Mouse (Mus musculus) lung, embryonic 14.5 days (tissue): ENCODE measurements around the gene Chd9. TPM values are rescaled to one million over a fixed set of nuclear protein-coding genes. Genes with fewer than 3 reads are reported as not detected.
"Not testable (repeated sequence)": the region's sequence is repeated elsewhere in the genome, so short reads cannot be mapped to it uniquely, and the experiment has no call there.

Experiments
- ATAC-seq: fragments of 200-750 bp; cut with Nextera tagmentation; 2 replicates; pipeline ENCODE4 v1.8.0; 2017; ENCODE audit warnings: mild to moderate bottlenecking, moderate TSS enrichment, moderate library complexity; ENCODE audit not compliant: insufficient read depth
- DNase-seq: peaks from one replicate; pipeline ENCODE4 v3.0.0-alpha.2; 2015
- H3K27ac ChIP-seq: fragments of 300-500 bp; sonication (generic); 2 replicates; pipeline ENCODE4 v1.5.1; 2014; ENCODE audit warnings: low read depth, mild to moderate bottlenecking, moderate library complexity
- H3K27me3 ChIP-seq: fragments of 300-500 bp; sonication (generic); 2 replicates; pipeline ENCODE4 v1.6.1; 2014; ENCODE audit warnings: low read length, control low read depth; ENCODE audit not compliant: insufficient read depth
- H3K36me3 ChIP-seq: fragments of 300-500 bp; sonication (generic); 2 replicates; pipeline ENCODE4 v1.6.1; 2014; ENCODE audit warnings: control low read depth; ENCODE audit not compliant: insufficient read depth
- H3K4me1 ChIP-seq: fragments of 300-500 bp; sonication (generic); 2 replicates; pipeline ENCODE4 v1.6.1; 2014; ENCODE audit warnings: antibody characterized with exemption, control low read depth; ENCODE audit not compliant: insufficient read depth
- H3K4me2 ChIP-seq: fragments of 300-500 bp; sonication (generic); 2 replicates; pipeline ENCODE4 v1.6.1; 2014; ENCODE audit warnings: mild to moderate bottlenecking
- H3K4me3 ChIP-seq: fragments of 300-500 bp; sonication (generic); 2 replicates; pipeline ENCODE4 v1.5.1; 2014; ENCODE audit warnings: low read depth, low read length
- H3K9ac ChIP-seq: fragments of 300-500 bp; sonication (generic); 2 replicates; pipeline ENCODE4 v1.6.1; 2014
- H3K9me3 ChIP-seq: fragments of 300-500 bp; sonication (generic); 2 replicates; pipeline ENCODE4 v1.6.1; 2016; ENCODE audit warnings: low read depth, low read length, control low read depth
- CTCF ChIP-seq: IDR thresholded peaks from 2 replicates; pipeline ENCODE4 v1.5.1; 2016; ENCODE audit warnings: antibody characterized with exemption, low read depth
- WGBS: fragments of 180-500 bp; shearing (Covaris S2); extraction: QIAGEN DNeasy Blood & Tissue Kit; methylation state at CpG from one replicate; pipeline ENCODE4 v1.1.7; 2014; 5-methylcytosine and 5-hydroxymethylcytosine counted together
- polyA plus RNA-seq: library from polyadenylated mRNA; unstranded; fragments of >200 nt; fragmentation: Nextera tagmentation; extraction: Ambion mirVana; gene quantifications from 2 replicates; pipeline ENCODE4 v1.2.1, GENCODE M21; 2014

Gene Chd9
- polyA plus RNA-seq, 1 experiment from 2014 or later, result 72.5 TPM

DNA sequence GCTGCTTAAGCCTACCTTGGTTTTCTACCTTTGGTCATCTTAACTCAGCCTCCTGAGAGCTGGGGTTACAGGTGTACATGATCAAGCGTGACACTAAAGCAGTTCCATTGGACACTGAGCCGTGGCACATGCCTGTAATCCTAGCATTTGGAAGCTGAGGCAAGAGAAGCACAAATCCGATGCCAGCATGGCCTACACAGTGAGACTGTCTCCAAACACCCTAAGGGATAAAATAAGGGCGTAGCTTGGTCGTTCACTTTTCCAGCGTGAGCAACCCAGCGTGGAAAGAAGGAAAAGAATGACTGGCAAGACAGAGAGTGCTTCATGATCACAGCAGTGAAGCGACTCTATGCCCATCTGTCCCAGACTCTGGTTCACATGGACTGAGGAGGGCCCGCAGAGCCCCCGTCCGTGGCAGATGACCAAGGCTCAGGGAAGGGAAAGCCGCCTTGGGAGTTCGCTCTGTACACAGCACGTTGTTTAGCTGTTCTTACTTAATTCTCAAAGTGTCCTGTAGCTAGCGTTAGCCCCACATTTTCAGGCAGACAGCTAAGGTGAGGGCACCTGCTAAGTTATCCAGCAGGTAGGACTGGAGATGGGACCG, 54.0 kb downstream of the Chd9 start:
- no peak overlapping the region for H3K4me3 ChIP-seq
- H3K4me2 ChIP-seq, result no peak overlapping the region
- no peak overlapping the region for H3K27ac ChIP-seq
- H3K27me3 ChIP-seq, result no peaks in the 10 kb centered on the region
- no peaks in the 10 kb centered on the region for H3K36me3 ChIP-seq
- ATAC-seq (no peak), DNase-seq (no peak)
- WGBS, result 83% methylated on average over 16 of the region's 16 CpGs
- TF ChIP-seq CTCF, result no peak
- H3K4me1 ChIP-seq, result 0 out of 2 replicates have a peak, but pooled peaks cover 3% of the 10 kb centered on the region
- no peak overlapping the region for H3K9ac ChIP-seq
- no peaks in the 10 kb centered on the region for H3K9me3 ChIP-seq

DNA sequence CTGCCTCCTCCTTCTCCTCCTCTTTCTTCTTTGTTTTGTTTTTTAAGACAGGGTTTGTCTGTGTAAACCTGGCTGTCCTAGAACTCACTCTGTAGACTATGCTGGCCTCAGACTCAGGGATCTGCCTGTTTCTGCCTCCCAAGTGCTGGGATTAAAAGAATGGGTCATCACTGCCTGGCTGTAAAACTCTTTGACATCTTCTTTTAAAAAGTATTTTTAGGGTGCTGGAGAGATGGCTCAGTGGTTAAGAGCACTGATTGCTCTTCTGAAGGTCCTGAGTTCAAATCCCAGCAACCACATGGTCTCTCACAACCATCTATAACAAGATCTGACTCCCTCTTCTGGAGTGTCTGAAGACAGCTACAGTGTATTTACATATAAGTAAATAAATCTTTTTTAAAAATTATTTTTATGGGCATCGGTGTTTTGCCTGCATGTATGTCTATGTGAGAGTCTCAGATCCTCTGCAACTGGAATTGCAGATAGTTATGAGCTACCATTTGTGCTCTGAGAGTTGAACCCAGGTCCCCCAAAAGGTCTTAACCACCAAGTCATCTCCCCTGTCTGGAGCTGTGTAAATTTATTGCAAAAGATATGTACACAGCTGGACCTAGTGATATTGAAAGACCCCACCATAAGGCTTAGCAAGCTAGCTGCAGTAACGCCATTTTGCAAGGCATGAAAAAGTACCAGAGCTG, 57.7 kb downstream of the Chd9 start:
- DNase-seq (no peak), ATAC-seq (no peak)
- H3K36me3 ChIP-seq, result no peaks in the 10 kb centered on the region
- H3K4me2 ChIP-seq, result 0 out of 2 replicates have a peak overlapping the region, but pooled peaks have one; percentile 1
- 53% methylated on average over 2 of the region's 2 CpGs for WGBS
- H3K9me3 ChIP-seq, result no peaks in the 10 kb centered on the region
- no peaks in the 10 kb centered on the region for H3K27me3 ChIP-seq
- TF ChIP-seq CTCF, result no peak
- H3K9ac ChIP-seq, result no peak overlapping the region
- H3K27ac ChIP-seq, result no peak overlapping the region
- no peaks in the 10 kb centered on the region for H3K4me1 ChIP-seq
- H3K4me3 ChIP-seq, result no peak overlapping the region

DNA sequence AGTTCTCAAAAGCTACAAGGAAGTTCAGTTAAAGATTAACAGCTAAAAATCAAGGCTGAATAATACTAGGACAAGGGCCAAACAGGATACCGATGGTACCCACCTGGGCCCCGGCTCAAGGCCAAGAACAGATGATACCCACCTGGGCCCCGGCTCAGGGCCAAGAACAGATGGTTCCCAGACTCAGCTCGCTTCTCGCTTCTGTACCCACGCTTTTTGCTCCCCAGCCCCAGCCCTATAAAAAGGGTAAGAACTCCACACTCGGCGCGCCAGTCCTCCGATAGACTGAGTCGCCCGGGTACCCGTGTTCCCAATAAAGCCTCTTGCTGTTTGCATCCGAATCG, 58.2 kb downstream of the Chd9 start:
- not testable (repeated sequence) for H3K4me3 ChIP-seq, H3K27me3 ChIP-seq, H3K36me3 ChIP-seq, H3K4me1 ChIP-seq, H3K9ac ChIP-seq, H3K27ac ChIP-seq, H3K9me3 ChIP-seq, DNase-seq, ATAC-seq, H3K4me2 ChIP-seq
- WGBS, result no CpG with 5 or more reads among the region's 15 CpGs

DNA sequence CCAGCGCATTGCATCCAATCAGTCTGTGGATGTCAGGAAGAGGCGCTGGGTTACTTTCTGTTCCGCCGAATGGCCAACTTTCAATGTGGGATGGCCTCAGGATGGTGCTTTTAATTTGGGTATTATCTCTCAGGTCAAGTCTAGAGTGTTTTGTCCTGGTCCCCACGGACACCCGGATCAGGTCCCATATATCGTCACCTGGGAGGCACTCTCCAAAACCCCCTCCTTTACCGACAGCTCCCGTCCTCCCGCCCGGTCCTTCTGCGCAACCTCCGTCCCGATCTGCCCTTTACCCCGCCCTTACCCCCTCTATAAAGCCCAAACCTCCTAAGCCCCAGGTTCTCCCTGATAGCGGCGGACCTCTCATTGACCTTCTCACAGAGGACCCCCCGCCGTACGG, 59.2 kb downstream of the Chd9 start:
- H3K9ac ChIP-seq, H3K4me1 ChIP-seq, H3K27me3 ChIP-seq, H3K9me3 ChIP-seq, H3K27ac ChIP-seq, H3K4me2 ChIP-seq, DNase-seq, H3K36me3 ChIP-seq, ATAC-seq: not testable (repeated sequence)
- no CpG with 5 or more reads among the region's 20 CpGs for WGBS
- peak overlapping the region; percentile 29 for H3K4me3 ChIP-seq

DNA sequence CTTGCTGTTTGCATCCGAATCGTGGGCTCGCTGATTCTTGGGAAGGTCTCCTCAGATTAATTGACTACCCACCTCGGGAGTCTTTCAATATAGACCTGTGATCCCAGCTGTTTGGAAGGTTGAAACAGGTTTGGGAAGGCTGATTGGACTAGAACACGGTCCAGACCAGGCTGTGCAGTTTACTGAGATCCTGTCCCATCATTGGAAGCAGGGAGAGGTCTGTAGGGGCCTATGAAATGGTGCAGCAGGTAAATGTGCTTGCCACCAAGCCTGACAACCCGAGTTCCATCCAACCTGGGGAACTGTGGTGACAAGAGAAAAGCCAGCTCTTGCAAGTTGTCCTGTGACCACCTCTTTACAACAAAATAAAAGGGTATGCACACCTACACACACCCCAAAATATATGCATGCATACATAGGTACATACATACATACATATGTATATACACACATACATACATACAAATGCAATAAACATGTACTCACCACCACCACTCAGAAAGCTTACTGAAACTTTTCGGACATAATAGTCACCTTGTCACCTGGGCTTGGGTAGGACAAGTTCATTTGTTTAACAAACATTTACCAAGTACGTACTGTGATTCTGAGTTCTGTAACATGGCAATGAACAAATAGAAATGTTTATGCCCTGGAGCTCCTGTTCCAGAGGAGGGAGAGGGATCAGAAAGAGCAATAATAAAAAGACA, 63.9 kb downstream of the Chd9 start:
- no peak for ATAC-seq
- no peak overlapping the region for H3K27ac ChIP-seq

DNA sequence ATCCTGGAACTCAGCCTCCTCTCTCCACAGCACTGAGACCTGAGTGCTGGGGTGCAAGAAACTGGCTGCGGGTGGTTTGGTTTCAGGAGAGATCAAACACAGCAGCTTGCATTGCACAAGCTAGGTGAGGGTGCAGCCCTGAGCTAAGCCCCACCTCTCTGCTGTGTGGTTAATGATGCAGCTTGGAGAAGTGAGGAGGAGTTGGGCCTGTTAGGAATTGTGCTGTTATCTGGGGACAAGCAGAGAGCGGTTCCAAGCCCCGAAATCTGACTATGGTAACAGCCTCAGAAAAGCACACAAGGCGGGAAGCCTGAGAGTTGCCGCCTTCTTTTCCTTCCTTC, 64.4 kb downstream of the Chd9 start:
- Histone ChIP-seq H3K36me3 (no peaks in the 10 kb centered on the region), H3K27me3 (no peaks in the 10 kb centered on the region), H3K9ac (no peak overlapping the region), H3K4me2 (no peak overlapping the region), H3K4me1 (0 out of 2 replicates have a peak, but pooled peaks cover 3% of the 10 kb centered on the region), H3K4me3 (no peak overlapping the region), H3K27ac (no peak overlapping the region), H3K9me3 (no peaks in the 10 kb centered on the region)
- no peak for ATAC-seq
- no peak for DNase-seq
- WGBS, result 60% methylated on average over 5 of the region's 5 CpGs
- TF ChIP-seq CTCF, result no peak

More for the DNA sequence above, 63.9 kb downstream of the Chd9 start:
- H3K9me3 ChIP-seq, result no peaks in the 10 kb centered on the region
- no peak for TF ChIP-seq CTCF
- H3K27me3 ChIP-seq, result no peaks in the 10 kb centered on the region
- no peak overlapping the region for H3K4me2 ChIP-seq
- no peak overlapping the region for H3K9ac ChIP-seq
- DNase-seq, result no peak
- 0 out of 2 replicates have a peak, but pooled peaks cover 3% of the 10 kb centered on the region for H3K4me1 ChIP-seq
- H3K36me3 ChIP-seq, result no peaks in the 10 kb centered on the region
- H3K4me3 ChIP-seq, result no peak overlapping the region
- WGBS, result 83% methylated on average over 7 of the region's 8 CpGs

DNA sequence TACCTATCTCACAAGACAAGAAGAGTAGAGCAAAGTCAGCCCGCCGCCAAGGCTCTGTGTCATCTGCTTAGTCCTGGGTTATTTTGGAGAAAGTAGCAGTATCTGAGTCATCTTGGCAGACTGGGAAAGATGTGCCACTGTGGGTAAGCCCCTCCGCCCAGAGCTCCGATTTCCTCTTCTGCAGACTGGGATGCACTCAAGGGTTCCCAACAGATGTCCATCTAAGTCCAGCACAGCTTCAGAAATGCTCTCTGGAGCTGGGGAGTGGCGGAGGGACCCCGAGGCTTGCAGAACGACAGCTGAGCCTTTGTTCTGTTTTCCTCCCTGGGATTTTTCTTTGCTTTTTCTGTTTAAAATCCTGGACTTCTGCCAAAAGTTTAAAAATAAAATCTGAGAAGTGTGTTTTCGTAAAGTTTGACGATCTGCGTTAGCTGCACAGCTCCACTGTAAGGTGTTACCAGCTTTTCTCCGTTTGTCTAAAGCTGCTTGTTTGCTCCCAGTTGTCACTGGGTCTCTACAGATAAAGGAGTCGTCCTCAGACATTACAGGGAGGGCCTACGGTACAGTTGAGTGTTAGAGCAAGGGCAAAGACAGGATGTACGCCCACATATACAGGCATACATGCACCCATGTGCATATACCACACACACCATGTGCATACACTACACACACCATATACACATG, 66.2 kb downstream of the Chd9 start:
- Histone ChIP-seq H3K27ac (peak overlapping the region; percentile 47; the same call in 1 of the 2 replicates), H3K9me3 (no peaks in the 10 kb centered on the region), H3K4me3 (no peak overlapping the region), H3K9ac (no peak overlapping the region), H3K27me3 (no peaks in the 10 kb centered on the region), H3K36me3 (no peaks in the 10 kb centered on the region), H3K4me2 (peak overlapping the region; percentile 31), H3K4me1 (peaks cover 9% of the 10 kb centered on the region; the same call in 1 of the 2 replicates)
- WGBS, result 26% methylated on average over 14 of the region's 14 CpGs
- peak; percentile 78 for ATAC-seq
- peak; percentile 70 for DNase-seq
- TF ChIP-seq CTCF, result no peak
